Comparison of ENCODE assay signal across 18 mouse cellular contexts in the genomic region with DNA sequence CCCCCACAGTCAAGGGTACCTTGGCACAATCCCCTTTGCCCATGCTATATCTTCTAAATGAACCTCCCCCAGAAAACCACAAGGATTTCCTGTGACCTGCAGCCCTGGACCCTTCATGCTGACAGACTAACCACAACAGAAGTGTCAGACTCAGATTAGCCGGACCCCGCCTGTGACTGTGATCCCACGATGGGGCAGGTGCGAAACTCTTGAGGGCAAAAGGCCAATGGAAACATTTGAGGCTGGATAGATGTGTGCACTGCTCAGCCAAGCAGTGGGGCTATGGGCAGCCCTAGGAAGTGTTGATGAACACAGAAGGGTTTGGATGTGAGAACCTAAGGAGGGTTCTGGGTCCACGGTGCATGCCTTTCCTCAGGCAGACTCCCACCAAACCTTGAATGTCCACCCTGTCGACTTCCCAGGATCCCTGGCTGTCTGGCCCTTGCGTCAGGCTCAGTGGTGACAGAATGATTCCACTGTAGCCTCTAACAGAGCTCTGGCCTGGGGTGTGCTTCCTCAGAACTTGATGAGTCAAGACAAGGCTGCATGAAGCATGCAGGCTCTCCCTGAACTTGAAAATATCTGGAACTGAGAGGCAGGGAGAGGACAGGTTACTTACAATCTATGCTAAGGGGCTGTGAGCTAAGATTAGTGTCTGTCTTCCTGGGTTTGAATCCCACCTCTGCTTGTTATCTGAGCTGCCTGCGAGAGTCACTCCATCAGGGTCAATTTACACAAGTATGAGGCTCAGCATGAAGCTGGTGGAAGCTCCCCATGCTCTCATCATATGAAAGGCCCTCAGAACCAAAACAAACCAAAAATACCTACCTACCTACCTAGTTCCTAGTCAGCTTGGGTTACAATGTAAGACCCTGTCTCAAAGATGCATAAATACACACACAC. TPM values are rescaled to one million over a fixed set of nuclear protein-coding genes. Genes with fewer than 3 reads are reported as not detected.
DNase-seq lines count a peak whose midpoint lies in the region; ATAC-seq lines count a peak whose summit lies in the region.
"Had no signal": no experiment of that assay in that cellular context is flagged by ENCODE, and none has a peak within 500 bp of the region (broad histone marks: within the 10 kb centered on the region; RNA-seq: fewer than 3 reads in every experiment).

No protein-coding gene starts in this region.

- DNase-seq in adrenal gland, postnatal 14 days: peak; percentile 42
- DNase-seq in adrenal gland, adult 18-20 months (ENCODE audit: low spot score in 2 of 2): no peak
- peak; percentile 51 for DNase-seq in CD4-positive, CD25-positive, alpha-beta regulatory T cell, adult 2 months (ENCODE audit: low read depth, low spot score)
- no peak for DNase-seq in urinary bladder, postnatal 4 days (ENCODE audit: low spot score in 2 of 2)
- no peak for DNase-seq in cerebellum, adult 11-12 months
- DNase-seq in left cerebral cortex, adult 9 months (ENCODE audit: low spot score in 2 of 2): no peak
- DNase-seq: gastrocnemius, adult 2 months; layer of hippocampus, postnatal 36 days; midbrain, embryonic 14.5 days had no signal

- peak; percentile 78 for ATAC-seq in activated CD4-positive, CD25-positive, alpha-beta regulatory T cell, adult 4 months
- 0 out of 2 replicates have a peak, but pooled peaks have one; percentile 36 for ATAC-seq in monocyte, adult 5-6 weeks (replicated peaks; ENCODE audit: insufficient number of reproducible peaks, low FRiP score, low TSS enrichment, poor library complexity, severe bottlenecking)

RNA-seq across cellular contexts. Expression of a gene that starts 10.7 kb away (rescaled TPM):
- total RNA-seq in adrenal gland, postnatal 14 days (2021): 36.2 and 45.6 TPM in 2 replicates
- total RNA-seq in adrenal gland, adult 18-20 months (2021): 10 to 100 TPM; 45.7 to 53.6 TPM
- 10 to 100 TPM; 14.7 to 22.8 TPM for polyA plus RNA-seq in activated CD4-positive, CD25-positive, alpha-beta regulatory T cell, adult 4 months (2017; shearing (Covaris generic))
- 11.4 to 26.8 TPM (median 12.9 TPM) in 3 replicates for total RNA-seq in monocyte, adult 5-6 weeks (2017)

RNA-seq across cellular contexts. Expression of a gene that starts 36.8 kb away (rescaled TPM):
- total RNA-seq in adrenal gland, postnatal 14 days (2021): not detected in 2 replicates
- not detected for total RNA-seq in adrenal gland, adult 18-20 months (2021)
- polyA plus RNA-seq in activated CD4-positive, CD25-positive, alpha-beta regulatory T cell, adult 4 months (2017; shearing (Covaris generic)): not detected
- not detected in 3 replicates for total RNA-seq in monocyte, adult 5-6 weeks (2017)
- total RNA-seq: gastrocnemius, adult 2 months; layer of hippocampus, postnatal 36 days had no signal
- polyA plus RNA-seq: embryonic facial prominence, embryonic 11.5 days; forebrain, embryonic 11.5 days; heart, embryonic 11.5 days; hindbrain, embryonic 12.5 days; kidney, embryonic 15.5 days; limb, embryonic 14.5 days; lung, embryonic 16.5 days; midbrain, embryonic 14.5 days had no signal

Comparison
In these comparisons a context has a peak if more than half of its experiments do, and no peak if none do; other contexts are left out.
1. DNase-seq: peak in adrenal gland, postnatal 14 days (single experiment) and CD4-positive, CD25-positive, alpha-beta regulatory T cell, adult 2 months (single experiment); none in adrenal gland, adult 18-20 months (0 of 2), urinary bladder, postnatal 4 days (0 of 2), cerebellum, adult 11-12 months (single experiment) and left cerebral cortex, adult 9 months (0 of 2).